Mouse (Mus musculus) liver, embryonic 14.5 days (tissue): Measurements from ENCODE around the gene Dph3.

Experiments used
- CTCF ChIP-seq: IDR thresholded peaks from 2 replicates; pipeline ENCODE4 v1.5.1; 2016; ENCODE audit warnings: antibody characterized with exemption, low read depth, control low read depth
- EP300 ChIP-seq: IDR thresholded peaks from 2 replicates; pipeline ENCODE4 v1.6.1; 2016; ENCODE audit warnings: antibody characterized with exemption, low read depth

DNA sequence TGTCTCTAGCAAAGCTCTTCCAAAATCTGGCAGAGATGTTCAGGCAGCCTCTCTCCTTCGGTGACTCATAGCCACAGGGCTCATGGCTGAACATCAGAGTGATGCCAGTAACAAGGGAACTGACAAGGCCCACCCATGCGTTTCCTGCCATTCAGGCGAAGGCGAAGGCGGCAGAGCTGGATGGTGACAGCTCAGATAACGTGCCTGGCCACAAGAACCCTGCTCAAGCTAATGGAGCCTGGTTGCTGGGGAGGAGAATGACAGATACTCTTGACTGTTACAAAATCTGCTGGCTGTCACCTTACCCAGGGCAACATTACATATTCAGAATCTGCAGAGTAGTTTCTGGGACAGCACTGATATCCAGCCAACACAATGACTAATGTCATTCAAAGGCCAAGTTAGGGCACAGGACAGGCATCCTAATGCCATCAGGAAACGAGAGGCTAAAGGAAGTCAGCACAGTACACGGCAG lies 12.3 kb downstream of the Dph3 start:
- TF ChIP-seq CTCF = no peak
- no peak for TF ChIP-seq EP300
